Mouse (Mus musculus): ENCODE data around the gene Basp1. TPM values are rescaled to one million over a fixed set of nuclear protein-coding genes. Genes with fewer than 3 reads are reported as not detected.

The Basp1 gene
- polyA plus RNA-seq, 1 experiment, result 9.5 TPM

GRCm38 (mm10) chr15:25391210-25391609, 22.4 kb downstream of the Basp1 start:
- TF ChIP-seq POLR2A (IDR thresholded peaks at IDR 0.05; ENCODE audit: low read depth, low read length), result no peak
- no peak for TF ChIP-seq CTCF (IDR thresholded peaks at IDR 0.05; ENCODE audit: extremely low read depth, insufficient read depth, insufficient read length, insufficient replicate concordance)
- no peak for DNase-seq (ENCODE audit: low read depth in 1 of 2, low spot score in 2 of 2)
- Histone ChIP-seq H3K4me3 (ENCODE audit: extremely low read depth, insufficient read depth, insufficient read length) (no peak overlapping the region), H3K27me3 (ENCODE audit: control insufficient read depth, insufficient read depth, low read length) (no peaks in the 10 kb centered on the region), H3K4me1 (ENCODE audit: control insufficient read depth, insufficient read depth, insufficient read length) (peaks cover 2% of the 10 kb centered on the region; the same call in 1 of the 2 replicates), H3K27ac (ENCODE audit: insufficient read depth, low read length) (no peak overlapping the region), H3K36me3 (ENCODE audit: control insufficient read depth, insufficient read depth, low read length) (no peaks in the 10 kb centered on the region)
- 82% methylated on average over 5 of the region's 5 CpGs for whole genome bisulfite sequencing

DNA sequence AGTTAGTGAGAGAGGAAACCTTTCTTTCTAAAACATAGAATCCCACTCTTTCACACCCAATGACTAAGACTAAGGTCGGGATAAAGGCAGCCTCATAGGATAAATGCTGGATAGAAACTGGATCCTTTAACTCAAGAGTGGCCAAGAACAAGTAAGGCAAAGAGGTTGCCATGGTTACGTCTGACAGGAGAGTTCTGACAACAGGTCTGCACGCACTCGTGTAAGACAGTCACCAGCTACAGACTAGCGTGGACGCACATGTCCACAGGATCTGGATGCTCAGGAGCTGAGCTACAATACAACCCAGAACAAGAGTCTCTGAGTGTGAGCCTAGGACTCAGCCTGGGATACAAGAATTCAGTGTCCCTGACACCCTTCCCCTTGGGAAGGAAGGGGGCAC, 26.0 kb downstream of the Basp1 start:
- WGBS, result 92% methylated on average over 6 of the region's 6 CpGs
- H3K4me3 ChIP-seq (ENCODE audit: extremely low read depth, insufficient read depth, insufficient read length), result no peak overlapping the region
- no peaks in the 10 kb centered on the region; the same call in none of the 2 replicates for H3K4me1 ChIP-seq (ENCODE audit: control insufficient read depth, insufficient read depth, insufficient read length)
- H3K27me3 ChIP-seq (ENCODE audit: control insufficient read depth, insufficient read depth, low read length), result no peaks in the 10 kb centered on the region
- no peaks in the 10 kb centered on the region for H3K36me3 ChIP-seq (ENCODE audit: control insufficient read depth, insufficient read depth, low read length)
- no peak for TF ChIP-seq POLR2A (IDR thresholded peaks at IDR 0.05; ENCODE audit: low read depth, low read length)
- TF ChIP-seq CTCF (IDR thresholded peaks at IDR 0.05; ENCODE audit: extremely low read depth, insufficient read depth, insufficient read length, insufficient replicate concordance), result no peak
- DNase-seq (ENCODE audit: low read depth in 1 of 2, low spot score in 2 of 2), result no peak
- H3K27ac ChIP-seq (ENCODE audit: insufficient read depth, low read length), result no peak overlapping the region

DNA sequence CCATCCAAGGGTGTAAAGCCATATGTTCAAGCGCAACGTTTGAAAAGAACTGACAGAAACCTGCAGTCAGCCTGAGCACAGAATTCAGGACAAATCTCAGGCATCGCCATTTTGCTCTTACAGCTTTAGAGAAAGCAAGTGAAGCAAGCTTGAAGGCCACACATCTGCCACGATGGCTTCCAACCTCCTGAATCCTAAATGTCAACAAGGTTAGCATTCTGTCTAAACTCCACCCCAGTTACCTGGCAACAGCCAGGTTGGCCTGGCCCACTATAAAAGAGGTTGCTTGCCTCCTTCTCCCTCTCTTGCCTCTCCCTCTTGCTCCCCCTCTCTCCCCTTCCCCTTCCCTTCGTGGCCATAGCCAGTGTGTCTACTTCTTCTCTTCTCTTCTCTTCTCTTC, 33.5 kb downstream of the Basp1 start:
- Histone ChIP-seq H3K27ac (ENCODE audit: insufficient read depth, low read length) (no peak overlapping the region), H3K4me1 (ENCODE audit: control insufficient read depth, insufficient read depth, insufficient read length) (no peaks in the 10 kb centered on the region; the same call in none of the 2 replicates), H3K27me3 (ENCODE audit: control insufficient read depth, insufficient read depth, low read length) (no peaks in the 10 kb centered on the region), H3K36me3 (ENCODE audit: control insufficient read depth, insufficient read depth, low read length) (no peaks in the 10 kb centered on the region), H3K4me3 (ENCODE audit: extremely low read depth, insufficient read depth, insufficient read length) (no peak overlapping the region)
- no peak for TF ChIP-seq POLR2A (IDR thresholded peaks at IDR 0.05; ENCODE audit: low read depth, low read length)
- no peak for TF ChIP-seq CTCF (IDR thresholded peaks at IDR 0.05; ENCODE audit: extremely low read depth, insufficient read depth, insufficient read length, insufficient replicate concordance)
- WGBS, result 92% methylated on average over 5 of the region's 5 CpGs
- no peak for DNase-seq (ENCODE audit: low read depth in 1 of 2, low spot score in 2 of 2)

- no peaks in the 10 kb centered on the region for H3K27me3 ChIP-seq (ENCODE audit: control insufficient read depth, insufficient read depth, low read length)
- WGBS, result 92% methylated on average over 8 of the region's 8 CpGs
- DNase-seq (ENCODE audit: low read depth in 1 of 2, low spot score in 2 of 2), result no peak
Measured at GRCm38 (mm10) chr15:25378707-25379106, 34.9 kb downstream of the Basp1 start.

DNA sequence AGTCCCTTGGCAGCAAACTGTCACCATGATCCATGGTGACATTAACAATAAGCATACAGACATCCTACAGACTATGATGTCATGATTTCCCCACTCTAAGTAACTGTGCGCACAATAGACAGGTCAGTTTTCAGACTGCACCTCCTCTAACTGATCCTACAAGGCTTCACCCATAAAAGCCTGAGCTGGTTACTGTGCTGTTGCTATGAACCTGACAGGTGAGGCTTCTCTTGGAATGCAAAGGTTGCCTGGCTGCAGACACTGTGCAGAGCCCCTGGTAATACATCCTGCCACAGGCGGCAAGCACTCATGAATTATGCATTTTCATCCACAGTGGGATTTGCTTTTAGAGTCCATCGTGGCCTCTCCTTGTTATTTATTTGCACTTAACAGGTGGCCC, 36.6 kb downstream of the Basp1 start:
- TF ChIP-seq CTCF (IDR thresholded peaks at IDR 0.05; ENCODE audit: extremely low read depth, insufficient read depth, insufficient read length, insufficient replicate concordance) (no peak), POLR2A (IDR thresholded peaks at IDR 0.05; ENCODE audit: low read depth, low read length) (no peak)
- WGBS, result 87% methylated on average over 3 of the region's 3 CpGs
- no peaks in the 10 kb centered on the region for H3K27me3 ChIP-seq (ENCODE audit: control insufficient read depth, insufficient read depth, low read length)
- no peaks in the 10 kb centered on the region for H3K4me1 ChIP-seq (ENCODE audit: control insufficient read depth, insufficient read depth, insufficient read length)
- H3K27ac ChIP-seq (ENCODE audit: insufficient read depth, low read length), result no peak overlapping the region
- H3K4me3 ChIP-seq (ENCODE audit: extremely low read depth, insufficient read depth, insufficient read length), result no peak overlapping the region
- no peak for DNase-seq (ENCODE audit: low read depth in 1 of 2, low spot score in 2 of 2)
- no peaks in the 10 kb centered on the region for H3K36me3 ChIP-seq (ENCODE audit: control insufficient read depth, insufficient read depth, low read length)

More at GRCm38 (mm10) chr15:25378707-25379106, 34.9 kb downstream of the Basp1 start:
- Histone ChIP-seq H3K36me3 (ENCODE audit: control insufficient read depth, insufficient read depth, low read length) (no peaks in the 10 kb centered on the region), H3K4me3 (ENCODE audit: extremely low read depth, insufficient read depth, insufficient read length) (no peak overlapping the region), H3K27ac (ENCODE audit: insufficient read depth, low read length) (no peak overlapping the region), H3K4me1 (ENCODE audit: control insufficient read depth, insufficient read depth, insufficient read length) (no peaks in the 10 kb centered on the region)
- TF ChIP-seq CTCF (IDR thresholded peaks at IDR 0.05; ENCODE audit: extremely low read depth, insufficient read depth, insufficient read length, insufficient replicate concordance) (no peak), POLR2A (IDR thresholded peaks at IDR 0.05; ENCODE audit: low read depth, low read length) (no peak)

DNA sequence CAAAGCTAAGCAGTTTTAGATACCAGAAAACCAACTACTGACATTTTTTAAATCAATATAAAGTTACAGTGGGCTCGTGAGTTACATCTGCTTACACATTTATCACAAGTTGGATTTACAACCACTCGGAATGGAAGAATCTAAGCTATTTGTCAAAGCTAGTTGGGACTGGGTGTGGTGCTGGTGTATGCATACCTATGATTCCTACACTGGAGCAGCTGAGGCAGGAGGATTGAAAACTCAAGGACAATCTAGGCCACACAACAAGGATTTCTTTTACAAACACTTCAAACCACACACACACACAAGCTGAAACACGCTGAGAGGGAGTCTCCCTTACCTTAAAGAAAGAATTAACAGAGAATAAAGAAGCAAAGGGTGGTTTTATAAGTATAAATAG, 40.1 kb downstream of the Basp1 start:
- no peak overlapping the region for H3K27ac ChIP-seq (ENCODE audit: insufficient read depth, low read length)
- H3K27me3 ChIP-seq (ENCODE audit: control insufficient read depth, insufficient read depth, low read length), result no peaks in the 10 kb centered on the region
- WGBS, result 90% methylated on average over 3 of the region's 3 CpGs
- H3K4me3 ChIP-seq (ENCODE audit: extremely low read depth, insufficient read depth, insufficient read length), result no peak overlapping the region
- H3K36me3 ChIP-seq (ENCODE audit: control insufficient read depth, insufficient read depth, low read length), result no peaks in the 10 kb centered on the region
- DNase-seq (ENCODE audit: low read depth in 1 of 2, low spot score in 2 of 2), result no peak
- H3K4me1 ChIP-seq (ENCODE audit: control insufficient read depth, insufficient read depth, insufficient read length), result no peaks in the 10 kb centered on the region
- TF ChIP-seq POLR2A (IDR thresholded peaks at IDR 0.05; ENCODE audit: low read depth, low read length) (no peak), CTCF (IDR thresholded peaks at IDR 0.05; ENCODE audit: extremely low read depth, insufficient read depth, insufficient read length, insufficient replicate concordance) (no peak)

DNA sequence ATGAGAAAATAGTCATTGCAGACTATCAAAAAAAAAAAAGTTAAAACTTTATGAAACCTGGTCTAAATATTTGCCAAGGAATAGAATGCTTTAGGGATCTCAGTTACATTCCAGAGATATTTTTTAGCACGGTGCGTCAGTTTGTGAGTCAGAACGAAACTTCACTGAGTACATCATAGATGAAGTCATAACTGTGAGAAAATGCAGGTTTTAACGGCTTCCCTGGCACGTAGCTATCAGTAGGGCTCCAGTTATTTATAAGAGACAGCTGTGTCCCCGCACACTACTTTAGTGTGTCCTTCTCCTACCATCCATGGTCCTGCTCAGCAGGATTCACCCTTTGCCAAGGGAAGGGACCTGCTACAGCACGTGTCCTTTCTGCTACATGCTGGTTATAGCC, 44.0 kb downstream of the Basp1 start:
- H3K27ac ChIP-seq (ENCODE audit: insufficient read depth, low read length), result no peak overlapping the region
- H3K36me3 ChIP-seq (ENCODE audit: control insufficient read depth, insufficient read depth, low read length), result no peaks in the 10 kb centered on the region
- WGBS, result 83% methylated on average over 7 of the region's 7 CpGs
- H3K4me1 ChIP-seq (ENCODE audit: control insufficient read depth, insufficient read depth, insufficient read length), result 0 out of 2 replicates have a peak, but pooled peaks cover under 1% of the 10 kb centered on the region
- H3K4me3 ChIP-seq (ENCODE audit: extremely low read depth, insufficient read depth, insufficient read length), result no peak overlapping the region
- no peak for TF ChIP-seq POLR2A (IDR thresholded peaks at IDR 0.05; ENCODE audit: low read depth, low read length)
- TF ChIP-seq CTCF (IDR thresholded peaks at IDR 0.05; ENCODE audit: extremely low read depth, insufficient read depth, insufficient read length, insufficient replicate concordance), result no peak
- no peaks in the 10 kb centered on the region for H3K27me3 ChIP-seq (ENCODE audit: control insufficient read depth, insufficient read depth, low read length)
- DNase-seq (ENCODE audit: low read depth in 1 of 2, low spot score in 2 of 2), result no peak
